Mouse (Mus musculus): ENCODE measurements around the gene Me3.

The Me3 gene

DNA sequence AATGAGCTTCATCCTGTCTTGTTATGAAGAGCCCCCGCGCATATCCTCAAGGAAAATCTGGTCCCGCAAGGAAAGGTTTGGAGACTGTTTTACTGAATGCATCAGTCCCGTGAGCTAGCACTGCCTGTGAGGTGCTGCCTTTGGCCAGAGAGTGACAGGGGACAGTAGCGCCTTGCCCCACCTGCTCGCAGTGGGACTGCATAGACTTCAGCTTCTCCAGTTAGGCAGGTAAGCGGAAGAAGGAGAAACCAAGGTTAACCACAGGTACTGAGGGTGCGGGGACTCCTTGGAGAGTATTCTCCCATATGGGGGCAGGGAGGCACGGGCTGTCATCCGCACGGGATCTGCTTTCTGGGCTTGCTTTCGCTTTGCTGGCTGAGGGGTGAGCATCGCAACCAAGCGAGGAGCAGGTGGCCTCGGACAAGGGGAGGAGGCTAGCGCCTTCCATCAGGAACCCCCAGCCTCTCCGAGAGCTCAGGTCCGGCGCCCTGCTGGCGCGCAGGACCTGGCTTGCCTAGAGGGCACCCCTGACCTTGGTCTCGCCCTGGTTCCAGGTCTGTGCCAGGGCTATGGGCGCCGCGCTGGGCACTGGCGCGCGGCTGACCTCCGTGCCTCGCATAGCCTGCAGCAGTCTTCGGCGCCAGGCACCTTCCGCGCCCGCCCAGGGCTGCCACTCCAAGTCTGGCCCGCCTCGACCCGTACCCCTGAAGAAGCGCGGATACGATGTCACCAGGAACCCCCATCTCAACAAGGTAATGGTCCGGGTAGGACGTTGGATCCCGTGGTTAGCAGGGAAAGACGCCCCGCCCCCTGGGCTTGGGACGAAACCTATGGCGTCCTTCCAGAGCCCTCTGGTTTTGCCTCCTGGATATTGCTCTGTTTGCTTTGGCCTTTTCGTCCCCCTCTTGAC lies at the start of gene Me3:
Me3 (plus strand) TSS at position 51 of the 910 bp plus-strand sequence.
- peak; percentile 88 for DNase-seq

DNA sequence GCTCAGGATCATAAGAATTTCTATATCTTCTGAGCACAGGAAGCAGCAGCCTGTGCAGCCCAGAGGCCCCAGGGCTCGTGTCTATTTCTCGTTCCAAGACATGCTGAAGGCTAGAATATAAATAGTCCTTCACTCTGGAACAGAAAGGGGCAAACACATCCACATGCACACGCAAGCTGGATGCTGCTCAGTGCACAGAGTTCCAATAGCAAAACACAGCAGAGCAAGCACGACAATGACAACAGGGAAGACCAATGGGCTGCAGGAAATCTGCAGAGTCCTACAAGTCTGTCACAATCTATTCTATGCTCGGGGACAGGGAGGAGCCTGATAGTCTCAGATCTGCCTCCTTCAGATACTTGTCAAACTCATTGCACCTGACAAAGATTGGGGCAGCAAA lies 42.2 kb upstream of the Me3 start:
- DNase-seq = no peak

DNA sequence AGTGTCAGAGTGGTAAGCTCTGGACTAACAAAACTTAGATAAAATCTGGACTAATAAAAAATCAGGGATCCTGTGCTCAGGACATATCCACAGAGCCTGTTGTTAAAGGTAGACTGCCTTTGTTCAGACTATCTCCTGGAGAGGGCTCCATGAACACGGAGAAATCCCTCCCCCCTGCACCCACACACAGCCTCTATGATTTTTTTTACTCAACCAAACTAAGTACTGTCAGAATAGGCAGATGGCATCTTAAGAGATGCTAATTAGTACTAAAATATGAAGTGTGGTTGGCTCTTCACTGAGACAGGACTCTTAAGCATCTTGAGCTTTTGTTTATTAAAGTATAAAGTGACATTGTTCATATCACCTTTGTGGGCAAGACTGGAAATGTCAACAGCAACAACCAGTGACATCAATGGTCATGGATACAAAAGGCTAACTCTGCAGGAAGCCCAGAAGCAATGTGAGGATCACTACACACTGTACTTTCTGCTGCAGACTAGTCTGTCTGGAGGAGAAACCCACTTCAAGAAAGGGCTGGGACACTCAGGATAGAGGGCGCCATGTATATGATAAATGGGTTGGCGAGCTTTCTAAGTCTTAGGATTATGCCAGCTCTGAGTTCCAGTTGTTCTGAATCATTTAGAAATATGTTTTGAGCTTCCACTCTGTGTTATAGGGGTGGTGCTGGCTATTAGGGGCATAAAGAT lies 41.5 kb upstream of the Me3 start:
- no peak for DNase-seq

GRCm38 (mm10) chr7:89595813-89596212 lies 36.4 kb upstream of the Me3 start:
- no peak for DNase-seq

DNA sequence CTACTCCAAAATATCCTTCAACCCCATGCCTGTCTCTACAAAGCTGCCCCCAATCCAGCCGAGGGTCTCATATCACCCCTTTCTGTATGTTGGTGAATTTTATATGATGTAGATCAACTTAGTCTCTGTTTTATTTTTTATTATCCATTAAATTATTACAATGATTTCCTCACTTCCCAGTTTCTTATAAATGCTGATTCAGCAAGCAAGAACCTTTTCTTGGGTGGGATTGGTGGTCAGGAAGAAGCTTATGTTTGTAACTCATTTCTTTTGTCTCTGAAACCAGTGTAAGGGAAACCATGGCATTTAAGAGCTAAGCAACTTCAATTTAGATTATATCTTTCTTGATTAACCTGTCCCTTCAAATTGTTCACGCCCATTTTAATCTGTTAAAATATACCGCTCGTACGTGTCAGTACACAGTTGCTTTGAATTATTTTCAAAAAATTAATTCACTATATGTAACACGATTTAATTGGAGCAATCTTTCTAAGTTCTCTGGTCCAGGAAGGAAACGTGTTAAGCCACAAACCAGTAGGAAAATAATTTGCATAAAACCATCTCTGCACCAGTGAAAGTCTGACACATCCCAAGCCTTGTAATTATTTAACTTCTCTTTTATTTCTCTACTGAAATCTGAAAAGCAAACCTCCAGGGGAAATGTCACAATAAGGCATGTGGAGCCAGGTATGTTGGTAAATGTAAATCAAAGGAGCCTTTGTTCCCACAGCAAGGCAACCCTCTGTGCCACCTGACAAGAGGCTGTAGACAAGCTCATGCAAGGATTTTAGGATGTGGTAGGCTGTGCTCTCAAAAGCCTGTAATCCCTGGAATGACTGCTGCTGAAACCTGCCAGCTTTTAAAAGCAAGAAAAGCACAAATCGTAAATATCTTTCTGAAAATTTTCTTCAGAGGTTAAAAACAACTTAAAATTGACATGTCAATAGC lies 26.3 kb upstream of the Me3 start:
- DNase-seq = no peak

DNA sequence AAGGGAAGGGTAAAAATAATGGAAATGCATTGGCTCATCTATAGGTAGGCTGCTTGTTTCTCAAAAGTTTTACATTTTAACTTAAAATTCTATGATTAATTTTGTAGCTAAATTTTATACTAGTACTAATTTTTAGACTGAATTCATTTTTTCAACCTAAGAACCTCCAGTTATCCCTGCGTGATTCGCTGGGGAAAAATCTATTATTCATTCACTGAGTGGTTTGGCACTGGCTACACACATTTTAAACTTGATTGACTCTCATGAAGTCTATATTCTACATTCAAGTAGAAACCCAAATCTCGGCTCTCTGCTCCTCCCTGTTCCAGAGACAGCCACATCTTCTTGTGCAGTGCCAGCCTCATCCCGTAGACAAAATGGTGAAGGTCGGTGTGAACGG lies 24.9 kb upstream of the Me3 start:
- no peak for DNase-seq

GRCm38 (mm10) chr7:89611236-89611635 lies 21.0 kb upstream of the Me3 start:
- no peak for DNase-seq

GRCm38 (mm10) chr7:89616235-89616634 lies 16.0 kb upstream of the Me3 start:
- DNase-seq = no peak

DNA sequence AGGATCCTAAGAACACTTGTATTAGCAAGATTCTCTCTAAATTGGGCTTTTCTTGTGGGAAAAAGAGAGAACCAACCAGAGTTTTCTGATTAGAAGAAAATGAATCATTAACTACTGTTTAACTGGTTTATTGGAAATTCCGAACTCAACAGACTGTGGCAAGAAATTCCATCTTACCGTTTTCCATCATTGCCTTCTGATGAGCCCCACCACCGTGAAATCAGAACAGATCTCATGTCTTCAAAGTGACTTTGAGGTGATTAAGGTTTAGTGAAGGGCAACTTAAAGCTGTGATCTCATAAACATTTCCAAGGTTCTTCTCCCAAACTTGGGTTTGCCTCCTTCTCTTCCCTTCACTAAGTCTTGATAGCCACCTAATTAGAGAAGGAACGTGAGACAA lies 8.9 kb upstream of the Me3 start:
- DNase-seq = no peak

- DNase-seq = no peak
Observed at GRCm38 (mm10) chr7:89627393-89627792, 4.8 kb upstream of the Me3 start.

- no peak for DNase-seq
Observed at GRCm38 (mm10) chr7:89628006-89628405, 4.2 kb upstream of the Me3 start.

DNA sequence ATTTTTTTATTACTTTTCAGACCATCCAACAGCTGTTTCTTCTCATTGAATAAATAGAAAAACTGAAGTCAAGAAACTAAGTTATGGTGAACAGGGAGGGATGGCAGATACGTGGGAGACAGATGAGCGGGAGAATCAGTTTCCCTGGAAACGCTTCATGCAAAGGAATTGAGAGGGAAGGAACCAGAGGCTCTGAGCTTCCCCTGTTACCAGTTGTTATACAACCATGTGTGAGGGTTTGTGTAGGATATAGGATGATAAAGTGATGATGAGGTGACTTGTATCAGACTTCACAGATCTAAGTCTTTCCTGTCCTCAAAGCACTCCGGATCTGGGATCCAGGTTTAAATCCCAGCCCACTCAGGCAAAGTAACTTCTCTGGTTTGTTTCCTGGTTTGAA lies 3.2 kb upstream of the Me3 start:
- DNase-seq = no peak

DNA sequence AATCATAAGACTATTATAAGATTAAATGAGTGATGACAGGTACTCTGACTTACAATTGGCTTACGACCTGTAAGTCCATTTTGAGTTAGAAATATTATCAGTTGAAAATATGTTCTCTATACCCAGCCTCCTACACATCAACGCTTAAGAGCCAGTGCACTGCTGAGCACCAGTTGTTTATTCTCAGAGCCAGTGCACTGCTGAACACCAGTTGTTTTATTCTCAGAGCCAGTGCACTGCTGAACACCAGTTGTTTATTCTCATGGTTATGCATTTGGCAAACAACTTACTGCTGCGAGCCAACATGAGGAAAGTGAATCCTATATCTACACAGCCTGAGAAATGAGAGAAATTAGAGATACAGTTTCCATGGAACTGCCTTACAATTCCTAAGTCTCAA lies 2.3 kb upstream of the Me3 start:
- DNase-seq = no peak

DNA sequence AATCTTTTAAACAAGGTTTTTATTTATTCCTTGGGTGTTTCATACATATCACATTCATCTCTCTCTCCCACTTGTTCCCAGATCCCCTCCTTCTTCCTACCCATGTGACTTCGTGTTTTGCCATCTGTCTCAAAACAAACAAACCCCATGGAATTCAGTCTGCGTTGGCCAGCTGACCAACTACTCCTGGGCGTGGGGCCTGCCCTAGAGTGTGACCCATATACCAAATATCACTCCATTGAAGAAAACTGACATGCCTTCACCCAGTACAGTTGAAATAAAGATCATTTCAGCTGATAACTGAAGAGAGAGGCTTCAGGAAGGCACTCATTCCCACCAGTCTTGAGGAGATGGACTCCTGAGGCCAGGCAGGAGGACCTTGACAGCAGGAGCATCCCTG lies 1.4 kb upstream of the Me3 start:
- DNase-seq = peak; percentile 66

GRCm38 (mm10) chr7:89640533-89640932 lies 8.3 kb downstream of the Me3 start:
- DNase-seq = no peak

DNA sequence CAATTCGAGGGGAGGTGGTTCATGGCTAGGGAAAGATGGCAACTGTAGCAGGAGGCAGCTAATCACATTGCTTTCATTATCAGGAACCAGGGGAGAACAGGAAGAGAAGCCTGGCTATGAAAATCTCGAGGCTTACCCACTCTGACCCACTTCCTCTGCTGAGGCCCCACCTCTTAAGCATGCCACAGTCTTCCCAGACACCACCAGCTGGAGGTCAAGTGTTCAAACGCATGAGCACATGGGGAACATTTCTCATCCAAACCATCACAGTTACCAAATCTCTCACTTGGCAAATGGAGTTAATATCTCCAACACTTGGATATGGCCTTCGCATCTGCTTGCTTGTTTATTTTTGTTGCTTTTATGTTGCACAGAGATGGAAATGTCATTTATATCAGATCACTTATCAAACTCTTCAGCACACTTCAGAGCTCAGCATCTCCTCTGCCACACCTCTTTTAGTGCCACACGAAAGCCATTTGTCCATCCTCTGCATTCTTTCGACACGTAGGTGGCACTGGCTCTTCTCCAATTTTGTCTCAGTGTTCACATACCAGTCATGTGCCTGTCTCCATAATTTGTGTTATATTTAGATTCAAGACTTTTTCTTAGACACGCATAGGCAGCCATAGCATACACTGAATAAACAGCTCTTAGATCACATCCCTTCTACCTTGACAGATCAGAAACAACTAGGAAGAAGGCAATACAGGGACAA lies 8.9 kb downstream of the Me3 start:
- no peak for DNase-seq

DNA sequence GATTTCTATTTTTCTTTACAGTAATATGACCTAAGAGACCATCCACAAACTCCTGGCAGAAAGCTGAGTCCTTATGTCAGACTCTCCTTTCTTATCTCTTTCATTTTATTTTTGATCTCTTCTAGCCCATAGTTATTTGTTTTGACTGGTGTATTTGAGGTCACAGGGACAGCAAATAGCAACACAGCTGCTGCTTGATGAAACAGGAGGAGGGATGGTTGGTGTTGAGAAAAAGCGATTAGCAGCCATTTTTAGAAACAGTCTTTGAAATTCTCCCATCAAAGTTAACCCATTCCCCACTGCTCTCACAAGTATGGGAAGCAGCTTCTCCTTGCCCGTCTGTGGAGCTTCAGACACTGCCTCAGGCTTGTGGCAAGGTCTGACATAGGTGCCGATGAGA lies 12.8 kb downstream of the Me3 start:
- no peak for DNase-seq

DNA sequence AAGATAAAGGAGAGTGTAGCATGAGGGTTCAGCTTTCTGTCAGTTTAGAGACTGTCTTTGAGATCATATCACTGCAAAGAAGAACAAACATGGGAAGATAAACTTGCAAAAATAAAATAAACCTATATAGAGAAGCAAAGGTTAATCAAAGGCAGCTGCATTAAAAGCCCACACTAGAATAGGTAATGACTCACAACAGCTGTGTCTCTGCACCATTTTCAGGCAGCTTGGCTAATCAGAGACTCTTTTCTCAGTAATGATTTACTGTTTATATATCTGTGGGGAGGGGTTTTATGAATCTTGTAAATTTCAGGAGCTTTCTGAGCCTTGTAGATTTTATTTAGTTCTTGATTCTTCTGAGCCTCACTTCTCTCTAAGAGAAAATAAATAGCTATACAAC lies 15.7 kb downstream of the Me3 start:
- no peak for DNase-seq

GRCm38 (mm10) chr7:89657183-89657582 lies 25.0 kb downstream of the Me3 start:
- DNase-seq = no peak

DNA sequence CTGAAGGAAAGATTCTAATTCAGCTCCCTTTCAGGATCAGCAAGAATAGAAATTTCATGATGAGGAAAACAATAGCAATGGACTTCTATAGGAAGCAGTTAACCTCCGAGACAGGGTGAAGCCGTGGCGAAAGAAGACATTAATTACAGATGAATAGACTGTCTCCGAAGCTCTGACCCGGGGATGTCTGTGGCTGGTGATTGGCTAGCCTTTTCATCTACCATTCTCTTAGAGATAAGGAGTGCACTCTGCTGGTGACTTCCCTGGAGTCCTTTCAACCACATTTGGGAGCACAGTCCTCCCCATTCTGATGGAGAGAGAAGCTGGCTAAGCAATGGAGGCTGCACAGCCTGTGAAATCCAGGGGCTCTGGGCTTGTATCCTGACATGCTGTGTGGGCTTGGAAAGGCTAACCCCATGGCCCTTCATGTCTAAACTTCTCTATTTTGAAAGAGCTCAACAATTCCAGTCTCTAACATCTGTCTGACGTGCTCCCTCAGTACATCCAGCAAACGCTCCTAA lies 25.6 kb downstream of the Me3 start:
- DNase-seq = no peak

DNA sequence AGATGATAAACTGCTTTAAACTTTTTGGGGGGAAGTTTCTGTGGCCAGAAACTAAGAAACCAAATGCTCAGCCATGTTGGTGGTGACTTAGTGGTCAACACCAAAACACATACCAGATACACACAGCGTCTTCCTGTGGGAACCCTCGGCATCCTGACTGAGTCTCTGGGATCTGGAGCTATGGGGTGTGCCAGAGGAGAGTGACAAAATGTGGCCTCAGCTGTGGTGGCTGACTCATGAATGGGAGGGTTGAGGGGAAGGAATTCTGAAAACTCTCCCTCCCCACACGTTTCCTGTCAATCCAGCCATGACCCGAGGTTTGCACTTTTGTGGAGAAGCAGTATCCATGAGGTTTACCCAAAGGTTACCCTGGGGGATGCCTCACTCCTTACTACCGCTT lies 32.0 kb downstream of the Me3 start:
- no peak for DNase-seq

- no peak for DNase-seq
Observed at GRCm38 (mm10) chr7:89666361-89666760, 34.2 kb downstream of the Me3 start.
